Mouse (Mus musculus) lung, embryonic 15.5 days (tissue): ENCODE data around the gene Lhfpl1. TPM values are rescaled to one million over a fixed set of nuclear protein-coding genes. Genes with fewer than 3 reads are reported as not detected.
A peak's percentile ranks its signal among the peaks of the same experiment; 100 is the strongest.
"Not testable (repeated sequence)": the region's sequence is repeated elsewhere in the genome, so short reads cannot be mapped to it uniquely, and the experiment has no call there.

Experiments used
- ATAC-seq: fragments of 200-750 bp; cut with Nextera tagmentation; 2 replicates; pipeline ENCODE4 v1.8.0; 2017; ENCODE audit warnings: moderate number of reproducible peaks, borderline replicate concordance; ENCODE audit not compliant: low FRiP score, low TSS enrichment; ENCODE audit errors: extremely low read depth
- H3K27ac ChIP-seq: fragments of 300-500 bp; sonication (generic); 2 replicates; pipeline ENCODE4 v1.5.1; 2015; ENCODE audit warnings: moderate library complexity, mild to moderate bottlenecking, inconsistent platforms
- H3K27me3 ChIP-seq: fragments of 300-500 bp; sonication (generic); 2 replicates; pipeline ENCODE4 v1.6.1; 2015; ENCODE audit warnings: inconsistent platforms
- H3K36me3 ChIP-seq: fragments of 300-500 bp; sonication (generic); 2 replicates; pipeline ENCODE4 v1.6.1; 2015; ENCODE audit warnings: inconsistent platforms
- H3K4me1 ChIP-seq: fragments of 300-500 bp; sonication (generic); 2 replicates; pipeline ENCODE4 v1.6.1; 2015; ENCODE audit warnings: inconsistent platforms
- H3K4me2 ChIP-seq: fragments of 300-500 bp; sonication (generic); 2 replicates; pipeline ENCODE4 v1.6.1; 2015; ENCODE audit warnings: inconsistent platforms, mild to moderate bottlenecking, moderate library complexity
- H3K4me3 ChIP-seq: fragments of 300-500 bp; sonication (generic); 2 replicates; pipeline ENCODE4 v1.5.1; 2015; ENCODE audit warnings: mild to moderate bottlenecking, inconsistent platforms
- H3K9ac ChIP-seq: fragments of 300-500 bp; sonication (generic); 2 replicates; pipeline ENCODE4 v1.6.1; 2015; ENCODE audit warnings: inconsistent platforms
- H3K9me3 ChIP-seq: fragments of 300-500 bp; sonication (generic); 2 replicates; pipeline ENCODE4 v1.6.1; 2016; ENCODE audit warnings: inconsistent platforms
- WGBS: fragments of 180-500 bp; shearing (Covaris S2); methylation state at CpG from one replicate; pipeline ENCODE4 v1.1.7; 2015; 5-methylcytosine and 5-hydroxymethylcytosine counted together
- polyA plus RNA-seq: library from polyadenylated mRNA; unstranded; fragments of >200 nt; fragmentation: Nextera tagmentation; extraction: Ambion mirVana; gene quantifications from 2 replicates; pipeline ENCODE4 v1.2.1, GENCODE M21; 2015

Gene Lhfpl1
- 0.14 and 0.36 TPM in 2 replicates for polyA plus RNA-seq

GRCm38 (mm10) chrX:145348377-145349203, at the start of gene Lhfpl1:
Gene Lhfpl1 (minus strand): TSS chrX:145349089.
- 16% methylated on average over 7 of the region's 7 CpGs for WGBS
- Histone ChIP-seq H3K27me3 (0 out of 2 replicates have a peak, but pooled peaks cover 3% of the 10 kb centered on the region), H3K4me3 (no peak within 1 kb of the TSS), H3K9ac (no peak within 1 kb of the TSS), H3K36me3 (no peaks in the 10 kb centered on the region), H3K4me2 (peak within 1 kb of the TSS; percentile 8; the same call in 1 of the 2 replicates), H3K4me1 (no peaks in the 10 kb centered on the region), H3K9me3 (no peaks in the 10 kb centered on the region), H3K27ac (no peak within 1 kb of the TSS)
- ATAC-seq = no peak

- WGBS = 41% methylated on average over 5 of the region's 5 CpGs
- no peak for ATAC-seq
- H3K27ac ChIP-seq = no peak overlapping the region
- H3K4me3 ChIP-seq = no peak overlapping the region
- H3K9me3 ChIP-seq = no peaks in the 10 kb centered on the region
- H3K4me1 ChIP-seq = no peaks in the 10 kb centered on the region
- H3K27me3 ChIP-seq = no peaks in the 10 kb centered on the region
- no peaks in the 10 kb centered on the region for H3K36me3 ChIP-seq
- H3K4me2 ChIP-seq = no peak overlapping the region
- H3K9ac ChIP-seq = no peak overlapping the region
Observed at GRCm38 (mm10) chrX:145371839-145372238, 22.9 kb upstream of the Lhfpl1 start.

- no peaks in the 10 kb centered on the region for H3K4me1 ChIP-seq
- WGBS = 65% methylated on average over 4 of the region's 4 CpGs
- H3K4me2 ChIP-seq = no peak overlapping the region
- H3K4me3 ChIP-seq = no peak overlapping the region
- H3K36me3 ChIP-seq = no peaks in the 10 kb centered on the region
- H3K9me3 ChIP-seq = no peaks in the 10 kb centered on the region
- H3K27me3 ChIP-seq = no peaks in the 10 kb centered on the region
- H3K27ac ChIP-seq = no peak overlapping the region
- no peak for ATAC-seq
- no peak overlapping the region for H3K9ac ChIP-seq
Observed at GRCm38 (mm10) chrX:145362527-145362926, 13.6 kb upstream of the Lhfpl1 start.

DNA sequence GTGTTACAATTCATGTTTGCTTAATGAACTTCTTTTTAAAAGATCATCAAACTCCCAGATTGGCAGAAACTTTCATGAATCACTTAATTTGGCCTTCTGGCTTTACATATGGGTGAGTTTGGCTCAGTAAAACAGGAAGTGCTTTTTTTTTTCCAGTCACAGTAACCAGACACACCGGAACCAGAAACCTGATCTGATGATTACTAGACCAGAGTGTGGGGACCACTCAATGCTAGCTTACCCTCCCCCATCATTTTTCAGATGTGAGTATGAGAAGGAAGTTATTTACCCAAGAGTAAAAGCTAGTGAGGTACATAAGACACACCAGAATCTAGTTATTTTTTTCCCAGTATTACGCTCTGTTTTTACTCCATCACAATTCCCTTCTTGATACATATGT, 6.5 kb downstream of the Lhfpl1 start:
- no peaks in the 10 kb centered on the region for H3K27me3 ChIP-seq
- H3K27ac ChIP-seq = no peak overlapping the region
- no peaks in the 10 kb centered on the region for H3K9me3 ChIP-seq
- no peak for ATAC-seq
- H3K9ac ChIP-seq = no peak overlapping the region
- no peaks in the 10 kb centered on the region for H3K4me1 ChIP-seq
- no peak overlapping the region for H3K4me3 ChIP-seq
- H3K4me2 ChIP-seq = no peak overlapping the region
- WGBS = 72% methylated on average over 2 of the region's 2 CpGs
- no peaks in the 10 kb centered on the region for H3K36me3 ChIP-seq

DNA sequence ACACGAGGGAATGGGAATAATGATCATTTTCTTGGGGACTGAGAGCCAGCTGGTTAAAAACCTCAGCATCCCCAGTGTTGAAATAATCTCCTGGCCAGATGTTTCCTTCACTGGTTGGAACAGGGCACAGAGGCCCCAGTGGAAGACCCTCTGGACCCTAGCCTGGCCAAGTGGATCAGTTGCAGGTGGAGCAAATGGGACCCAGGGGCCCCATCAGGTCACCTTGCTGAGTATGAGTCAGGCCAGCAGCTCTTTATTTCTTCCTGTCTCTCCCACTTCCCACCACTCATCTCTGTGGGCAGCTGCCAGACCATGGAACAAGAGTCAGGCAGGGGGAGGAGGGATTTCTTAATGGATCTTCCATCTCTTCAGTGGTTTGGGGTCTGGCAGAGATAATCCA, 12.7 kb downstream of the Lhfpl1 start:
- Histone ChIP-seq H3K4me2 (no peak overlapping the region), H3K4me1 (no peaks in the 10 kb centered on the region), H3K9ac (no peak overlapping the region), H3K36me3 (no peaks in the 10 kb centered on the region), H3K27me3 (no peaks in the 10 kb centered on the region), H3K27ac (no peak overlapping the region), H3K9me3 (no peaks in the 10 kb centered on the region), H3K4me3 (no peak overlapping the region)
- 27% methylated on average over 1 of the region's 1 CpGs for WGBS
- ATAC-seq = no peak

- H3K27ac ChIP-seq = no peak overlapping the region
- no peaks in the 10 kb centered on the region for H3K36me3 ChIP-seq
- no peak for ATAC-seq
- H3K9me3 ChIP-seq = no peaks in the 10 kb centered on the region
- H3K27me3 ChIP-seq = no peaks in the 10 kb centered on the region
- H3K4me3 ChIP-seq = no peak overlapping the region
- 67% methylated on average over 1 of the region's 1 CpGs for WGBS
- no peak overlapping the region for H3K4me2 ChIP-seq
- no peak overlapping the region for H3K9ac ChIP-seq
- no peaks in the 10 kb centered on the region for H3K4me1 ChIP-seq
Observed at GRCm38 (mm10) chrX:145308555-145308954, 40.3 kb downstream of the Lhfpl1 start.

DNA sequence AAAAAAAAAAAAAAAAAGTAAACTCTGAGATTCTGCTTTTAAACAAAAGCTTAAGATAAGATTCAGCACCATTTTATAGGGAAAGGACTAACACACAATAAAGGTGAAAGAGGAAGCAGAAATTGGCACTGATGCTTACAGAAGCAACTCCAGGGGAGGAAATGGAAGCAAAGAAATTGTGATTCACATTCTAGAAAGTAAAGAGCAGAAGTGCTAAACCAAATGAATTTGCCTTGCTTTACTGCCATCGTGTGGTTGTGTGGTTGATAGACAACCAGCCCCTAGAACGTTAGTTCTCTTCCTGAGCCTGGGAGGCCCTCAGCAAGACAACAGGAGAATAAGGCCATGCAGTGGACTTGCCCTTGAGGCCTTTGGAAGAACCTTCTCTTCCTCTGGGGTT, 41.7 kb downstream of the Lhfpl1 start:
- H3K4me3 ChIP-seq = no peak overlapping the region
- no peak overlapping the region for H3K27ac ChIP-seq
- no peak overlapping the region for H3K9ac ChIP-seq
- H3K27me3 ChIP-seq = no peaks in the 10 kb centered on the region
- H3K9me3 ChIP-seq = no peaks in the 10 kb centered on the region
- no peak overlapping the region for H3K4me2 ChIP-seq
- 6% methylated on average over 2 of the region's 2 CpGs for WGBS
- no peaks in the 10 kb centered on the region for H3K4me1 ChIP-seq
- no peaks in the 10 kb centered on the region for H3K36me3 ChIP-seq
- ATAC-seq = no peak

GRCm38 (mm10) chrX:145300232-145300631, 48.7 kb downstream of the Lhfpl1 start:
- not testable (repeated sequence) for H3K36me3 ChIP-seq, H3K4me1 ChIP-seq, ATAC-seq, H3K4me2 ChIP-seq, H3K27me3 ChIP-seq, H3K27ac ChIP-seq, H3K4me3 ChIP-seq, H3K9me3 ChIP-seq, H3K9ac ChIP-seq

- H3K27ac ChIP-seq = no peak overlapping the region
- no peak overlapping the region for H3K4me2 ChIP-seq
- H3K36me3 ChIP-seq = no peaks in the 10 kb centered on the region
- no peaks in the 10 kb centered on the region for H3K9me3 ChIP-seq
- ATAC-seq = no peak
- H3K4me3 ChIP-seq = no peak overlapping the region
- H3K4me1 ChIP-seq = no peaks in the 10 kb centered on the region
- H3K9ac ChIP-seq = no peak overlapping the region
- no peaks in the 10 kb centered on the region for H3K27me3 ChIP-seq
- 67% methylated on average over 3 of the region's 3 CpGs for WGBS
Observed at GRCm38 (mm10) chrX:145272209-145272608, 76.7 kb downstream of the Lhfpl1 start.

DNA sequence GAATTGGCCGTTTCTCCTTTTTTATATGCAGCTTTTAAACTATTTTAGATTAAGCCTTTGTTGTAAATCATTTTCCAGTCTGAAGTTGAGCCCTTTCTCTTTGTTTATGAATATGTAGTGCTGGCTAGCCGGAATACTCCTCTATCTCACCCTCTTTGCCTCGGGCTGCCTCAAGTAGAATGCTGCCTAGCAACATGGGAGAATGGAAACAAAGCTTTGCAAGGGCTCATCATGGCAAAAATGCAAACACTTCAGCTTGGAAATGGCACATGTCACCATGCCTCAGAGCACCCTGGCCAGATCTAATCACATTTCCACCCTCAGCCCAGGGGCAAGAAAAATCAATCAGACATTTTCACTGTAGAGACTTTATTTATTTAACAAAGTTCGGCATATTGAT, 77.1 kb downstream of the Lhfpl1 start:
- H3K27ac ChIP-seq = no peak overlapping the region
- no peaks in the 10 kb centered on the region for H3K27me3 ChIP-seq
- no peaks in the 10 kb centered on the region for H3K36me3 ChIP-seq
- H3K9me3 ChIP-seq = no peaks in the 10 kb centered on the region
- ATAC-seq = no peak
- H3K4me2 ChIP-seq = no peak overlapping the region
- WGBS = 27% methylated on average over 4 of the region's 4 CpGs
- H3K4me1 ChIP-seq = no peaks in the 10 kb centered on the region
- H3K9ac ChIP-seq = no peak overlapping the region
- H3K4me3 ChIP-seq = no peak overlapping the region

DNA sequence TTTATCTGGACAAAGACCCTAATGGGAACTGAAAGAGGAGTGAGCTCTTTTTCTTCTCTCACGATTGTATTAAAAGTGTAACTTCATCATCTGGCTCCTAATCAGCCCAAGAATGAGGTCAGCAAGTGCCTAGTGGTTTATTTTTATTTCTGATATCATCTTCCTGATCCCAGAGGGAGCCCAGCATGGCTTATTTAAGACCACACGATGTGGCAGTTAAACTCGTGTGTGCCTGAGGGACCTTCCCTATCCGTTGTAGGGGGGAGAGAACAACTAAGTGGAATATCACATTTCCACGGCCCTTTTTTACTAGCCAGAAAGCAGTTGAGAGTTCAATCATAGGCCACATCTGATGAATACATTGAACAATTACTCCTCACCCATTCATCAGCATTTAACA, 87.1 kb downstream of the Lhfpl1 start:
- Histone ChIP-seq H3K36me3 (no peaks in the 10 kb centered on the region), H3K4me1 (no peaks in the 10 kb centered on the region), H3K27me3 (no peaks in the 10 kb centered on the region), H3K27ac (no peak overlapping the region), H3K4me3 (no peak overlapping the region), H3K9me3 (no peaks in the 10 kb centered on the region), H3K4me2 (no peak overlapping the region), H3K9ac (no peak overlapping the region)
- no peak for ATAC-seq
- 39% methylated on average over 5 of the region's 5 CpGs for WGBS
